Mouse (Mus musculus): ENCODE results near the gene Cox7b. TPM values are rescaled to one million over a fixed set of nuclear protein-coding genes. Genes with fewer than 3 reads are reported as not detected.

Cox7b gene
- polyA plus RNA-seq, 1 experiment from 2014 or later: 481 TPM

DNA sequence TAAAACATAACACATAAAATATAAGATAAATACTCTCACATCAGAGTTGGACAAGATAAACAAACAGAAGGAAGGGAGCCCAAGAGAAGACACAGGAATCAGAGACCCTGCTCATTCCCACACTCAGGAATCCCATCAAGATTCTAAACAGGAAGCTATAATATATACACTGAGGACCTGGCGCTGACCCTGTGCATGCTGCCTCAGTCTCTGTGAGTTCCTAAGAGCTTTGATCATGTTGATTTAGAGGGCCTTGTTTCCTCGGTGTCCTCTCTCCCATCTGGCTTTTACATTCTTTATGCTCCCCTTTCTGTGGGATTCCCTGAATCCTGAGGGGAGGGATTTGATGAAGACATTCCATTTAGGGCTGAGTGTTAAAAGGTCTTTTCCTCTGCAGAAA lies 30.0 kb downstream of the Cox7b start:
- ATAC-seq (ENCODE audit: low read depth): no peak

DNA sequence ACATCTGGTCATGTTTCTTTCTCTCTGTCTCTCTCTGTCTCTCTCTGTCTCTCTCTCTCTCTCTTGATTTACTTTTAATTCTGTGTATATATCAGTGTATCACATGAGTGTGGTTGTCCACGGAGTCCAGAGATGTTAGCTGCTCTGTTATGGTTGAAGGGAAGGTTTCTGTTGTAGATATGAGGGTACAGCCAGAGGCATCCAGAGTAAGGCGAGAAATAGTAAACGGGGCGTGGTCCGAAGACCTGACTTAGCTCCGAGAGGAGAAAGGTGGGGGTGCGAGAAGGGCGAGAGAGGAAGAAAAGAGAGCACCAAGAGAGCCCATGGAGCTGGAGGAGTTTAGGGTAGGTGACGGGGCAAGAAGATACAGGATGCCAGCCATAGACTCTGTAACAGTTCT lies 30.4 kb downstream of the Cox7b start:
- Histone ChIP-seq H3K4me3 (ENCODE audit: low read depth, low read length) (no peak overlapping the region), H3K9me3 (ENCODE audit: control insufficient read depth, low read length) (no peaks in the 10 kb centered on the region), H3K4me2 (ENCODE audit: low read depth, low read length) (no peak overlapping the region), H3K9ac (ENCODE audit: low read depth, low read length) (no peak overlapping the region), H3K27me3 (replicated peaks; ENCODE audit: control insufficient read depth, insufficient read depth, low read length) (no peaks in the 10 kb centered on the region; the same call in 1 of the 2 replicates), H3K27ac (replicated peaks; ENCODE audit: low read depth, low read length) (no peak overlapping the region), H3K4me1 (ENCODE audit: control insufficient read depth, insufficient read depth, low read length) (no peaks in the 10 kb centered on the region), H3K36me3 (ENCODE audit: control insufficient read depth, insufficient read depth, low read length) (no peaks in the 10 kb centered on the region)
- WGBS: 70% methylated on average over 9 of the region's 9 CpGs
- ATAC-seq (ENCODE audit: low read depth): no peak
- no peak for DNase-seq (ENCODE audit: low spot score)

More for the DNA sequence above, 30.0 kb downstream of the Cox7b start:
- Histone ChIP-seq H3K27me3 (replicated peaks; ENCODE audit: control insufficient read depth, insufficient read depth, low read length) (no peaks in the 10 kb centered on the region; the same call in 1 of the 2 replicates), H3K9me3 (ENCODE audit: control insufficient read depth, low read length) (no peaks in the 10 kb centered on the region), H3K4me2 (ENCODE audit: low read depth, low read length) (no peak overlapping the region), H3K27ac (replicated peaks; ENCODE audit: low read depth, low read length) (no peak overlapping the region), H3K4me1 (ENCODE audit: control insufficient read depth, insufficient read depth, low read length) (no peaks in the 10 kb centered on the region), H3K9ac (ENCODE audit: low read depth, low read length) (no peak overlapping the region), H3K36me3 (ENCODE audit: control insufficient read depth, insufficient read depth, low read length) (no peaks in the 10 kb centered on the region), H3K4me3 (ENCODE audit: low read depth, low read length) (no peak overlapping the region)
- WGBS: 47% methylated on average over 2 of the region's 2 CpGs
- no peak for DNase-seq (ENCODE audit: low spot score)

DNA sequence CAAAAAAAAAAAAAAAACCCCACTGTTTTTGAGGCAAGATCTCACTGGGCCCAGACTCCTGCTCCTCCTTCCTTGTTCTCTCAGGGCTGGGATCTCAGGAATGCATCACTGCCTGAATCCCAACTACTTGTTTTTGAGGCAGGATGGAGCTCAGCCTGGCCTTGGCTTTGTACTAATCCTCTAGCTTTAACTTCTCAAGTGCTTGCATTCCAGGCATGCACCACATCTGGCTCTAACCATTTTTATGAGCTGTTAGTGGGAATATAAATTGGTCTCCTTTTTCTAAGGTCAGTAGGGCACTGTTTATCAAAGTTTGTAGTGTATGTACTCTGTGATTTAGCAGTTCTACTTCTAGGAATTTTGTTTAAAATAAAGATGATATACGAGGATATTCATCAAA lies 32.7 kb downstream of the Cox7b start:
- no peaks in the 10 kb centered on the region for H3K9me3 ChIP-seq (ENCODE audit: control insufficient read depth, low read length)
- H3K27ac ChIP-seq (replicated peaks; ENCODE audit: low read depth, low read length): no peak overlapping the region
- ATAC-seq (ENCODE audit: low read depth) (no peak), DNase-seq (ENCODE audit: low spot score) (peak; percentile 16)
- no peaks in the 10 kb centered on the region for H3K4me1 ChIP-seq (ENCODE audit: control insufficient read depth, insufficient read depth, low read length)
- no peak overlapping the region for H3K4me3 ChIP-seq (ENCODE audit: low read depth, low read length)
- no peaks in the 10 kb centered on the region for H3K36me3 ChIP-seq (ENCODE audit: control insufficient read depth, insufficient read depth, low read length)
- no peak overlapping the region for H3K4me2 ChIP-seq (ENCODE audit: low read depth, low read length)
- no peaks in the 10 kb centered on the region; the same call in 1 of the 2 replicates for H3K27me3 ChIP-seq (replicated peaks; ENCODE audit: control insufficient read depth, insufficient read depth, low read length)
- H3K9ac ChIP-seq (ENCODE audit: low read depth, low read length): no peak overlapping the region
- 54% methylated on average over 1 of the region's 1 CpGs for WGBS

Other genes starting within 250 kb of the Cox7b start
- gene Atrx, start 86.3 kb upstream of the Cox7b start, polyA plus RNA-seq (2014; fragmentation: Nextera tagmentation; extraction: Ambion mirVana): 124 and 149 TPM in 2 replicates
- 57.7 and 59.5 TPM in 2 replicates for gene Magt1, start 3.8 kb upstream of the Cox7b start, polyA plus RNA-seq (2014; fragmentation: Nextera tagmentation; extraction: Ambion mirVana)
- 28.4 and 32.1 TPM in 2 replicates for gene Atp7a, start 11.6 kb downstream of the Cox7b start, polyA plus RNA-seq (2014; fragmentation: Nextera tagmentation; extraction: Ambion mirVana)
- gene Tlr13, start 127.5 kb downstream of the Cox7b start, polyA plus RNA-seq (2014; fragmentation: Nextera tagmentation; extraction: Ambion mirVana): 1.3 and 1.4 TPM in 2 replicates
- 304 and 338 TPM in 2 replicates for gene Pgk1, start 171.4 kb downstream of the Cox7b start, polyA plus RNA-seq (2014; fragmentation: Nextera tagmentation; extraction: Ambion mirVana)
- 14.0 and 15.1 TPM in 2 replicates for gene Taf9b, start 205.5 kb downstream of the Cox7b start, polyA plus RNA-seq (2014; fragmentation: Nextera tagmentation; extraction: Ambion mirVana)
- not detected in 2 replicates for gene Fnd3c2, start 239.7 kb downstream of the Cox7b start, polyA plus RNA-seq (2014; fragmentation: Nextera tagmentation; extraction: Ambion mirVana)

Data from embryonic facial prominence, embryonic 14.5 days (tissue).